Mouse (Mus musculus) adrenal gland, postnatal 10 days (tissue): ENCODE data around the gene Cd3e. TPM values are rescaled to one million over a fixed set of nuclear protein-coding genes. Genes with fewer than 3 reads are reported as not detected.
"Not testable (repeated sequence)": the region's sequence is repeated elsewhere in the genome, so short reads cannot be mapped to it uniquely, and the experiment has no call there.

ENCODE experiments used
- DNase-seq: peaks from one replicate; pipeline ENCODE4 v3.0.0; 2021; ENCODE audit warnings: mixed read lengths
- total RNA-seq, 2 experiments: library from RNA; stranded (reverse); gene quantifications; 2 replicates each; pipeline ENCODE4 v1.2.3; 2021

The Cd3e gene
- total RNA-seq, 2 experiments from 2014 or later = 6.7 to 7.3 TPM

DNA sequence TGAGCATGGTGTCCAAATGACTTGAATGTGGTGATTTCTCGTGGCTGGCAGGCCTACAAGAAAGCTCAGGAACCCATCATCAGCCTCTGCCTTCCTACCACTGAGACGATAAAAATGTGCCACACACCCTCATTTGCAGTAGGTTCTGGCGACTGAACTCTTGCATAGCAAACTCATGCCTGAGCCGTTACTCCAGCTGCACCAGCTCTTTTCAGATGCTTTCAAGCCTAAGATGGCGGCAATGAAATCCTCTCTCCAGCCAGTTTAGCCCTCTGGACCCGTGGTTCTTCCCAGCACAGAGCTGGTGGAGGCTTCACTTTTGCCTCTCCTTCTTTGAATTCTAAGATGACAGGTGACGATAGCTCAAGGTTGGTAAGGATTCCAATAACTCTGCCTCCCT is 29.6 kb downstream of the Cd3e start:
- no peak for DNase-seq

DNA sequence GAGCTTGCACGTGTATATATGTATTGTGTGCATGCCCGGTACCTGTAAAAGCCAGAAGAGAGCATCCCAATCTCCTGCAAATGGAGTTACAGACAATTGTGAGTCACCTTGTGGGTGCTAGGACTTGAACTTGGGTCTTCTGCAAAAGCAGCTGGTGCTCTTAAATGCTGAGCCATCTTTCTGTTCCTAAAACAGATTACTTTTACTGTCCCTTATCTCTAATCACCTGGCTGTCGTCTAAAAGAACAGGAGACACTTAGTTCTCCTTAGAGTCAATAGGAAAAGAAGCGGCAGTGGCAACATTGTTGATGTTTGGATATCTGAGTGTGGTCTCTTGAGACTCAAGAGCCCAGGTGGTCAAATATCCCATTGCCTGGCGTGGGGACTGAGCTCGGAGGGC is 31.6 kb downstream of the Cd3e start:
- no peak for DNase-seq

DNA sequence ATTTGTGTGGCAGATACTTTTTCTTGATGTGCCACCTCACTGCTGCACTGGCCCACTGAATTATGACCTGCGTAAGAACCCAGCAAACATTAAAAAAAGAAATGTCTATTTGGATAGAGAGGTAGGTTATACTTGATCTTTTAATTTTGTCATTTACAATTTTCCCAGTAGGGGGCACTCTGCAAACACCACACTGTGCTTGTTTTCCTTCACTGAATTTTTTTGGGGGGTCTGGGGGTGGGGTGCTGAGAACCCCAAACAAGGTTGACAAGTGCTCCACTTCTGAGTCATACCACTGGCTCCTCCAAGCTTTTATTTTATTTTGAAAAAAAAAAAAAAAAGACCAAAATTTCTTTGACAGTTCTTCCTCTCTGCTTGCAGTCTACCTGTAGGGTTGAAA is 40.0 kb downstream of the Cd3e start:
- no peak for DNase-seq

DNA sequence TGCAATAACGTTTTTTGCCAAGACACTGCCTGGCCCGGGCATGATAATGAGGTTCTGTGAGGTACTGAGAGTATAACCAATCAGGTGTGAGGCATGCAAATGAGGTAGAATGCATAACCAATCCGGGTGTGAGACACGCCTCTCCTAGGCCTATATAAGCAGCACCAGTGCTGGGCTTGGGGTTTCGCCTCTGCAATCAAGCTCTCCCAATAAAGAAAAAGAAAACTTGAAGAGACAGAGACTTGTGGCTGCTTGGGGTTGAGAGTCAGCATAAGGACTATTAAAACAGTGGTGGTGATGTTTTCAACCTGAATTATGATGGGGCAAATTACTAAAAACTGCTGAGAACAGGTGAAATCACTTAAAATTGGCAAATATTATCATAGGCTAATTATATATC is 41.7 kb downstream of the Cd3e start:
- not testable (repeated sequence) for DNase-seq

DNA sequence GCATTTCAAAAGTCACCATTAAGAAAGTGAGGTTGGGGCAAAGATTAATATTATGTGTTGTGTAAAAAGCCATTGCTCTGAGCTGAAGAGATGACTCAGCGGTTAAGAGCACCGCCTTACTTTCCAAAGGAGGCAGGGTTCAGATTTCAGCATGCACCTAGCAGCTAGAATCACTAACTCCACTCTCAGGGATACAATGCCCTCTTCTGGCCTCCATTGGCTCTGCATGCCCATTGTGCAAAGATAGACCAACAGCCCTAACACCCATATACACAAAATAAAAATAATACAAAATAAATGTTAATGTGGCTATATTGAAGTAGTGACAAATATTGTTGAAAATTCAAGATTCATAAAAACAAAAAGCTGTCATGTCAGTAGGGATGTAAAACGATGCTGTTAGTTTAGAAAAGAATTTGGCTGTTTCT is 42.6 kb downstream of the Cd3e start:
- peak; percentile 82 for DNase-seq

DNA sequence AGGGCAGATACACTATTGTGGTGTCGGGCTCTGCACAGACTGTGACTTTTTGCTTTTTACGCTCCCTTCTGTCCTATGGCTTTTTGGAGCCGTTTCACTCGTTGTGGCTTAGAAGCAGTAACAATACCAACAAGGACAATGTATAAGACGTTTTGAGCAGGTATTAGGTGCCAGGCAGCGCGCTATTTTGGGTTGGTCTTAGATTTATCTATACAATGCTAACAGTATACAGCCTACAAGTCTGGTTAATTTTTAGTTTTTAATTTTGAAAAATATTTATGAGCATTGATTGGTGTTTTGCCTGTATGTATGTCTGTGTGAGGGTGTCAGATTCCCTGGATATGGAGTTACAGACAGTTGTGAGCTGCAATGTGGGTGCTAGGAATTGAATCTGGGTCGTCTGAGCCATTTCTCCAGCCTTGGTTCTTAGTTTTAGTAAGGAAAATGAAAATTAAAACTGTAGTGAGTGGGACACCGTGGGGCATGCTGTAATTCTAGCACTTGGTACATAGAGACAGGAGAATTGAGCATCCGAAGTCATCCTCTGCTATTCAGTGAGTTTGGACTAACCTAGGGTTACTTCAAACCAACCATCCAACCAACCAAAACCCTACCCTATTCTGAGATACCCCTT is 43.5 kb downstream of the Cd3e start:
- no peak for DNase-seq

DNA sequence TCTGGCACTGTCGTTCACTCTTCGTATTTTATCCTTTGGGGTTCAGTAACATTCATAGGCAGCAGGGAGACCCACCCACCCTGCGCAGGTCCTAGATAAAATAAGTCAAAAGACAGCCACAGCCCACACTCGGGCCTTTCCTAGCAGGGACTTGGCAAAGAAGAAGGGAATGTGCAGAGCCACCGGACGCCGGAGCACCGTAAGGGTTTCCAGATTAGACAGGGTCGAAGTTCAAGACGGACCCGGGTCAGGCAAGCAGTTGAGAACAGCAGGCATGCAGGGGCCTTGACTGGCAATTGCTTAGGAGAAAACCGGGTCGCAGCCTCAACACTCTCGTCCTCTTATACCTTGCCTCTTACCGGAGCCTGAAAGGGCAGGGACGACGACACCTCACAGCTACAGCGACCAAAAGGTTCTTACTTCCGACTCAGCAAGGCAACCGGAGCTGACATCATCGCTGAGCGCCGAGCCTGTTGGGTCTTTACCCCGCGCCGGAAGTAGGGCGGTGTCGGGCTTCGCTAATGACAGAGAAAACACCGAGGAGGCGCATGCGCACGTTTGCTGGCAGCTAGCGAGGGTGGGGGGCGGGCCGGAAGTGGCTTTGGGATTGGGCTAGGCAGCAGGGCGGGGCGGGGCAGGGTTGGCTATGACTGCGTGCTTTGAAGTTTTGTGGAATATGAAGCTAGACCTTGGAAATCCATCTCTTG is 44.1 kb downstream of the Cd3e start, which contains the start of gene Ube4a:
Gene Ube4a, minus strand, starts transcription at position 475 of the 707 bp plus-strand sequence.
- DNase-seq = peak; percentile 100

DNA sequence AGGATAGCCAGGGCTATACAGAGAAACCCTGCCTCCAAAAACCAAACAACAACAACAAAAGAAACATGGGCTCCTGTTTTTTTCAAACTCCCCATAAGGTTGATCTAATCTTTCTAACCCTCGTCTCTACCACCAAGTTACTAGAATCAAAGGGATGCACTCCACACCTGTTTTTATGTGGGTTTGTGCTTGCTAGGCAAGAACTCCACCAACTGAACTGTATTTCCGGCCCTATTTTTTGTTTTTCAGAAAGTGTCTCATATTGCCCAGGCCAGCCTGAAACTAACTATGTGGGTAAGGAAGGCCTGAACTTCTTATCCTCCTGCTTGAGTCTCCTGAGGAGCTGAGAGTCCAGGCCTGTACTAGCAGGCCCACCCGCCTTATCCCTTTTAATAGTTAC is 55.0 kb downstream of the Cd3e start:
- no peak for DNase-seq

Other genes with a start within 250 kb of the Cd3e start
- gene Arcn1, start 241.8 kb downstream of the Cd3e start, total RNA-seq = 100 to 1,000 TPM; 138 to 150 TPM
- 10 to 100 TPM; 73.0 to 87.7 TPM for gene Ift46, start 241.7 kb downstream of the Cd3e start, total RNA-seq
- 10 to 100 TPM in 1 of 2 experiments, 1 to 10 TPM in 1; 4.3 to 10.4 TPM for gene Tmem25, start 210.3 kb downstream of the Cd3e start, total RNA-seq
- 10 to 100 TPM; 37.0 to 92.7 TPM for gene Ttc36, start 206.6 kb downstream of the Cd3e start, total RNA-seq
- 10 to 100 TPM; 21.4 to 34.8 TPM for gene Kmt2a, start 128.3 kb downstream of the Cd3e start, total RNA-seq
- 100 to 1,000 TPM; 796 to 905 TPM for gene Atp5l, start 88.9 kb downstream of the Cd3e start, total RNA-seq
- gene Ube4a, start 44.0 kb downstream of the Cd3e start, total RNA-seq = 10 to 100 TPM; 77.5 to 91.0 TPM
- gene Cd3g, start 29.2 kb downstream of the Cd3e start, total RNA-seq = 1 to 10 TPM; 4.6 to 5.0 TPM
- 1 to 10 TPM; 3.0 to 3.1 TPM for gene Cd3d, start 27.8 kb downstream of the Cd3e start, total RNA-seq
- 10 to 100 TPM; 15.1 to 16.4 TPM for gene Mpzl2, start 30.2 kb upstream of the Cd3e start, total RNA-seq
- 1 to 10 TPM; 2.9 to 4.4 TPM for gene Mpzl3, start 45.6 kb upstream of the Cd3e start, total RNA-seq
- 1 to 10 TPM in 1 of 2 experiments, under 1 TPM in 1; 0.70 to 1.8 TPM for gene Jaml, start 69.6 kb upstream of the Cd3e start, total RNA-seq
- 1 to 10 TPM; 6.7 to 7.5 TPM for gene Scn2b, start 108.2 kb upstream of the Cd3e start, total RNA-seq
- 10 to 100 TPM in 1 of 2 experiments, 1 to 10 TPM in 1; 3.3 to 14.2 TPM for gene Scn4b, start 128.8 kb upstream of the Cd3e start, total RNA-seq
- not detected for gene BC049352, start 172.4 kb upstream of the Cd3e start, total RNA-seq
- not detected for gene Tmprss4, start 194.5 kb upstream of the Cd3e start, total RNA-seq